Comparison of ENCODE assay signal across 11 mouse cellular contexts in genomic region chr6:71438070-71438469, GRCm38 (mm10). TPM values are rescaled to one million over a fixed set of nuclear protein-coding genes. Genes with fewer than 3 reads are reported as not detected.
A peak's percentile ranks its signal among the peaks of the same experiment; 100 is the strongest.
DNase-seq lines count a peak whose midpoint lies in the region; ATAC-seq and TF ChIP-seq lines count a peak whose summit lies in the region.
"Had no signal": no experiment of that assay in that cellular context is flagged by ENCODE, and none has a peak within 500 bp of the region (broad histone marks: within the 10 kb centered on the region; RNA-seq: fewer than 3 reads in every experiment).

No protein-coding gene starts in this region.

- H3K4me2 ChIP-seq in kidney, embryonic 14.5 days (replicated peaks; ENCODE audit: low read depth, low read length), result no peak overlapping the region; the same call in 1 of the 2 replicates
- H3K4me2 ChIP-seq in embryonic facial prominence, embryonic 12.5 days (replicated peaks), result peak overlapping the region; percentile 26
- peak overlapping the region; percentile 24 for H3K4me2 ChIP-seq in hindbrain, embryonic 16.5 days (ENCODE audit: low read length)
- peak overlapping the region; percentile 30; the same call in 1 of the 2 replicates for H3K4me2 ChIP-seq in midbrain, embryonic 15.5 days

- peak; percentile 10 for DNase-seq in kidney, adult 2 months
- DNase-seq in c-Kit-positive CD71-positive TER-119-positive erythroid progenitor cells, embryonic 14.5 days (ENCODE audit: low spot score), result no peak
- no peak for DNase-seq in adrenal gland, postnatal 14 days
- no peak for DNase-seq in B cell, adult 2 months
- DNase-seq: cerebellum, adult 11-12 months; gastrocnemius, postnatal 36 days; right cerebral cortex, postnatal 14 days had no signal

- H3K4me3 ChIP-seq in kidney, adult 2 months (ENCODE audit: insufficient read depth, low read depth, low read length), result no peak overlapping the region
- no peak overlapping the region for H3K4me3 ChIP-seq in kidney, embryonic 14.5 days (ENCODE audit: low read length)
- no peak overlapping the region for H3K4me3 ChIP-seq in embryonic facial prominence, embryonic 12.5 days
- no peak overlapping the region for H3K4me3 ChIP-seq in hindbrain, embryonic 16.5 days (ENCODE audit: low read length)
- no peak overlapping the region for H3K4me3 ChIP-seq in midbrain, embryonic 15.5 days

- peaks cover 20% of the 10 kb centered on the region for H3K4me1 ChIP-seq in kidney, adult 2 months (ENCODE audit: control insufficient read depth, insufficient read depth, low read length)
- H3K4me1 ChIP-seq in kidney, embryonic 14.5 days (ENCODE audit: control insufficient read depth, insufficient read depth, low read length), result peaks cover 32% of the 10 kb centered on the region
- H3K4me1 ChIP-seq in embryonic facial prominence, embryonic 12.5 days, result peaks cover 36% of the 10 kb centered on the region
- peaks cover 28% of the 10 kb centered on the region for H3K4me1 ChIP-seq in hindbrain, embryonic 16.5 days (ENCODE audit: control insufficient read depth, insufficient read depth, low read depth, low read length)
- H3K4me1 ChIP-seq in midbrain, embryonic 15.5 days, result peaks cover 39% of the 10 kb centered on the region

- peak overlapping the region; percentile 49; the same call in 1 of the 2 replicates for H3K27ac ChIP-seq in kidney, adult 2 months (ENCODE audit: insufficient read depth, low read depth, low read length)
- no peak overlapping the region for H3K27ac ChIP-seq in kidney, embryonic 14.5 days (ENCODE audit: low read depth, low read length)
- no peak overlapping the region for H3K27ac ChIP-seq in embryonic facial prominence, embryonic 12.5 days
- no peak overlapping the region for H3K27ac ChIP-seq in hindbrain, embryonic 16.5 days (ENCODE audit: low read depth, low read length)
- H3K27ac ChIP-seq in midbrain, embryonic 15.5 days, result no peak overlapping the region

- H3K27me3 ChIP-seq in kidney, adult 2 months (replicated peaks; ENCODE audit: control insufficient read depth, insufficient read depth, low read length), result no peaks in the 10 kb centered on the region
- H3K27me3 ChIP-seq in kidney, embryonic 14.5 days (ENCODE audit: control insufficient read depth, insufficient read depth, low read length), result no peaks in the 10 kb centered on the region
- H3K27me3 ChIP-seq in embryonic facial prominence, embryonic 12.5 days, result no peaks in the 10 kb centered on the region
- no peaks in the 10 kb centered on the region for H3K27me3 ChIP-seq in hindbrain, embryonic 16.5 days (replicated peaks; ENCODE audit: control insufficient read depth, insufficient read depth, low read length)
- no peaks in the 10 kb centered on the region for H3K27me3 ChIP-seq in midbrain, embryonic 15.5 days (replicated peaks)

- no peak for TF ChIP-seq POLR2A in kidney, adult 2 months (IDR thresholded peaks at IDR 0.05; ENCODE audit: low read depth, low read length)

- TF ChIP-seq CTCF in kidney, adult 2 months (conservative IDR thresholded peaks at IDR 0.05; ENCODE audit: insufficient read depth, insufficient read length, low read depth, low read length), result no peak

- H3K9ac ChIP-seq in kidney, embryonic 14.5 days (ENCODE audit: low read depth, low read length), result no peak overlapping the region
- no peak overlapping the region for H3K9ac ChIP-seq in embryonic facial prominence, embryonic 12.5 days
- H3K9ac ChIP-seq in hindbrain, embryonic 16.5 days (ENCODE audit: low read depth, low read length), result no peak overlapping the region
- no peak overlapping the region for H3K9ac ChIP-seq in midbrain, embryonic 15.5 days

- no peaks in the 10 kb centered on the region for H3K9me3 ChIP-seq in kidney, embryonic 14.5 days (ENCODE audit: control insufficient read depth, low read length)
- H3K9me3 ChIP-seq in embryonic facial prominence, embryonic 12.5 days, result no peaks in the 10 kb centered on the region
- H3K9me3 ChIP-seq in hindbrain, embryonic 16.5 days (ENCODE audit: control insufficient read depth, low read length), result no peaks in the 10 kb centered on the region
- no peaks in the 10 kb centered on the region for H3K9me3 ChIP-seq in midbrain, embryonic 15.5 days

- no peak for ATAC-seq in kidney, embryonic 14.5 days (ENCODE audit: low FRiP score, low TSS enrichment)
- ATAC-seq in embryonic facial prominence, embryonic 12.5 days (ENCODE audit: insufficient number of reproducible peaks, insufficient read depth, low FRiP score, low TSS enrichment), result no peak
- ATAC-seq in hindbrain, embryonic 16.5 days, result no peak
- ATAC-seq in midbrain, embryonic 15.5 days (replicated peaks), result no peak

- WGBS in kidney, adult 2 months, result 66% methylated on average over 1 of the region's 1 CpGs
- 57% methylated on average over 1 of the region's 1 CpGs for WGBS in kidney, embryonic 14.5 days
- WGBS in embryonic facial prominence, embryonic 12.5 days, result 73% methylated on average over 1 of the region's 1 CpGs
- 60% methylated on average over 1 of the region's 1 CpGs for WGBS in hindbrain, embryonic 16.5 days
- 66% methylated on average over 1 of the region's 1 CpGs for WGBS in midbrain, embryonic 15.5 days

- H3K36me3 ChIP-seq in kidney, adult 2 months (ENCODE audit: control insufficient read depth, insufficient read depth, low read length), result no peaks in the 10 kb centered on the region
- no peaks in the 10 kb centered on the region for H3K36me3 ChIP-seq in kidney, embryonic 14.5 days (ENCODE audit: control insufficient read depth, insufficient read depth, low read length)
- no peaks in the 10 kb centered on the region for H3K36me3 ChIP-seq in embryonic facial prominence, embryonic 12.5 days
- H3K36me3 ChIP-seq in hindbrain, embryonic 16.5 days (ENCODE audit: control insufficient read depth, insufficient read depth, low read length), result no peaks in the 10 kb centered on the region
- no peaks in the 10 kb centered on the region for H3K36me3 ChIP-seq in midbrain, embryonic 15.5 days (replicated peaks)

RNA-seq across cellular contexts. Expression of gene Rmnd5a, which starts 2.4 kb away (rescaled TPM):
- 33.6 and 40.3 TPM in 2 replicates for polyA plus RNA-seq in kidney, adult 2 months (2012; rRNA removed)
- polyA plus RNA-seq in kidney, embryonic 14.5 days (2014; fragmentation: Nextera tagmentation; extraction: Ambion mirVana), result 11.2 and 13.0 TPM in 2 replicates
- polyA plus RNA-seq in embryonic facial prominence, embryonic 12.5 days (2016; fragmentation: Nextera tagmentation; extraction: Ambion mirVana), result 17.8 and 18.7 TPM in 2 replicates
- polyA plus RNA-seq in hindbrain, embryonic 16.5 days (2015; fragmentation: Nextera tagmentation; extraction: Ambion mirVana), result 7.7 and 8.1 TPM in 2 replicates
- polyA plus RNA-seq in midbrain, embryonic 15.5 days (2015; fragmentation: Nextera tagmentation; extraction: Ambion mirVana), result 9.3 and 10.9 TPM in 2 replicates
- total RNA-seq in adrenal gland, postnatal 14 days (2021), result 72.6 and 78.7 TPM in 2 replicates

RNA-seq across cellular contexts. Expression of gene Rnf103, which starts 55.6 kb away (rescaled TPM):
- polyA plus RNA-seq in kidney, adult 2 months (2012; rRNA removed), result 12.6 and 15.1 TPM in 2 replicates
- 14.8 and 20.1 TPM in 2 replicates for polyA plus RNA-seq in kidney, embryonic 14.5 days (2014; fragmentation: Nextera tagmentation; extraction: Ambion mirVana)
- 20.6 and 22.4 TPM in 2 replicates for polyA plus RNA-seq in embryonic facial prominence, embryonic 12.5 days (2016; fragmentation: Nextera tagmentation; extraction: Ambion mirVana)
- polyA plus RNA-seq in hindbrain, embryonic 16.5 days (2015; fragmentation: Nextera tagmentation; extraction: Ambion mirVana), result 14.0 and 21.5 TPM in 2 replicates
- polyA plus RNA-seq in midbrain, embryonic 15.5 days (2015; fragmentation: Nextera tagmentation; extraction: Ambion mirVana), result 24.9 and 26.0 TPM in 2 replicates
- 28.5 and 30.6 TPM in 2 replicates for total RNA-seq in adrenal gland, postnatal 14 days (2021)
